Mouse (Mus musculus) heart, postnatal 0 days (tissue): Measurements from ENCODE around the gene Lrg1.

Experiments used
- CTCF ChIP-seq: IDR thresholded peaks from 2 replicates; pipeline ENCODE4 v1.5.1; 2016; ENCODE audit warnings: antibody characterized with exemption, control low read depth, low read depth
- EP300 ChIP-seq: IDR thresholded peaks from 2 replicates; pipeline ENCODE4 v1.6.1; 2016; ENCODE audit warnings: antibody characterized with exemption, low read depth

GRCm38 (mm10) chr17:56119431-56119830, 2.4 kb downstream of the Lrg1 start:
- TF ChIP-seq CTCF: no peak
- no peak for TF ChIP-seq EP300
